Mouse (Mus musculus) heart, postnatal 0 days (tissue): ENCODE measurements around the gene Samd3. TPM values are rescaled to one million over a fixed set of nuclear protein-coding genes. Genes with fewer than 3 reads are reported as not detected.

Experiments
- ATAC-seq: fragments of 200-750 bp; cut with Nextera tagmentation; 2 replicates; pipeline ENCODE4 v1.8.0; 2017; ENCODE audit warnings: low read depth, moderate number of reproducible peaks, moderate library complexity; ENCODE audit not compliant: insufficient read depth
- DNase-seq: peaks from one replicate; pipeline ENCODE4 v3.0.0-alpha.2; 2016; ENCODE audit warnings: low spot score
- H3K27ac ChIP-seq: fragments of 300-500 bp; sonication (generic); 2 replicates; pipeline ENCODE4 v1.5.1; 2014; ENCODE audit warnings: low read depth, mild to moderate bottlenecking
- H3K27me3 ChIP-seq: fragments of 300-500 bp; sonication (generic); 2 replicates; pipeline ENCODE4 v1.6.1; 2014; ENCODE audit warnings: low read length, mixed read lengths; ENCODE audit not compliant: control insufficient read depth, insufficient read depth
- H3K36me3 ChIP-seq: fragments of 300-500 bp; sonication (generic); replicated peaks from 2 replicates; pipeline ENCODE4 v1.6.1; 2014; ENCODE audit warnings: low read length, mixed read lengths; ENCODE audit not compliant: control insufficient read depth, insufficient read depth
- H3K4me1 ChIP-seq: fragments of 300-500 bp; sonication (generic); 2 replicates; pipeline ENCODE4 v1.6.1; 2014; ENCODE audit warnings: antibody characterized with exemption; ENCODE audit not compliant: control insufficient read depth, insufficient read depth
- H3K4me2 ChIP-seq: fragments of 300-500 bp; sonication (generic); 2 replicates; pipeline ENCODE4 v1.6.1; 2014; ENCODE audit warnings: low read depth, mild to moderate bottlenecking, low read length, moderate library complexity
- H3K4me3 ChIP-seq: fragments of 300-500 bp; sonication (generic); 2 replicates; pipeline ENCODE4 v1.5.1; 2014; ENCODE audit warnings: low read depth, low read length
- H3K9ac ChIP-seq: fragments of 300-500 bp; sonication (generic); replicated peaks from 2 replicates; pipeline ENCODE4 v1.6.1; 2014; ENCODE audit warnings: low read depth, low read length, mixed read lengths
- H3K9me3 ChIP-seq: fragments of 300-500 bp; sonication (generic); replicated peaks from 2 replicates; pipeline ENCODE4 v1.6.1; 2016; ENCODE audit warnings: low read length; ENCODE audit not compliant: control insufficient read depth
- CTCF ChIP-seq: IDR thresholded peaks from 2 replicates; pipeline ENCODE4 v1.5.1; 2016; ENCODE audit warnings: antibody characterized with exemption, control low read depth, low read depth
- EP300 ChIP-seq: IDR thresholded peaks from 2 replicates; pipeline ENCODE4 v1.6.1; 2016; ENCODE audit warnings: antibody characterized with exemption, low read depth
- WGBS: fragments of 180-500 bp; shearing (Covaris S2); extraction: QIAGEN DNeasy Blood & Tissue Kit; methylation state at CpG from one replicate; pipeline ENCODE4 v1.1.7; 2014; 5-methylcytosine and 5-hydroxymethylcytosine counted together
- polyA plus RNA-seq: library from polyadenylated mRNA; unstranded; fragments of >200 nt; fragmentation: Nextera tagmentation; extraction: Ambion mirVana; gene quantifications from 2 replicates; pipeline ENCODE4 v1.2.1, GENCODE M21; 2015
- total RNA-seq: library from RNA; depleted of rRNA; stranded (reverse); fragments of >200 nt; gene quantifications from 2 replicates; pipeline ENCODE4 v1.2.3, GENCODE M21; 2014; ENCODE audit warnings: low replicate concordance

The Samd3 gene
- total and polyA plus RNA-seq, 2 experiments from 2014 or later: not detected

GRCm38 (mm10) chr10:26280009-26280408, 50.5 kb downstream of the Samd3 start:
- no peaks in the 10 kb centered on the region for H3K4me1 ChIP-seq
- ATAC-seq (no peak), DNase-seq (no peak)
- H3K4me3 ChIP-seq: no peak overlapping the region
- WGBS: 73% methylated on average over 8 of the region's 8 CpGs
- no peaks in the 10 kb centered on the region for H3K27me3 ChIP-seq
- no peak overlapping the region for H3K4me2 ChIP-seq
- H3K9ac ChIP-seq: no peak overlapping the region
- H3K27ac ChIP-seq: no peak overlapping the region
- no peak for TF ChIP-seq CTCF
- no peak for TF ChIP-seq EP300
- H3K9me3 ChIP-seq: no peaks in the 10 kb centered on the region
- H3K36me3 ChIP-seq: peaks cover 31% of the 10 kb centered on the region

GRCm38 (mm10) chr10:26287136-26287535, 57.6 kb downstream of the Samd3 start:
- TF ChIP-seq CTCF: no peak
- no peak for TF ChIP-seq EP300
- Histone ChIP-seq H3K9ac (no peak overlapping the region), H3K4me3 (no peak overlapping the region)

GRCm38 (mm10) chr10:26297200-26297599, 67.7 kb downstream of the Samd3 start:
- Histone ChIP-seq H3K9ac (no peak overlapping the region), H3K36me3 (peaks cover 18% of the 10 kb centered on the region), H3K4me2 (no peak overlapping the region), H3K9me3 (no peaks in the 10 kb centered on the region), H3K27ac (no peak overlapping the region), H3K4me3 (no peak overlapping the region), H3K4me1 (no peaks in the 10 kb centered on the region), H3K27me3 (no peaks in the 10 kb centered on the region)
- ATAC-seq (no peak), DNase-seq (no peak)
- 58% methylated on average over 3 of the region's 3 CpGs for WGBS
- no peak for TF ChIP-seq CTCF
- TF ChIP-seq EP300: no peak

More at GRCm38 (mm10) chr10:26287136-26287535, 57.6 kb downstream of the Samd3 start:
- H3K27me3 ChIP-seq: no peaks in the 10 kb centered on the region
- WGBS: 79% methylated on average over 7 of the region's 7 CpGs
- DNase-seq (no peak), ATAC-seq (no peak)
- H3K4me2 ChIP-seq: no peak overlapping the region
- no peaks in the 10 kb centered on the region for H3K4me1 ChIP-seq
- no peak overlapping the region for H3K27ac ChIP-seq
- H3K36me3 ChIP-seq: no peaks in the 10 kb centered on the region; the same call in 1 of the 2 replicates
- H3K9me3 ChIP-seq: no peaks in the 10 kb centered on the region

- H3K9ac ChIP-seq: no peak overlapping the region
- H3K4me3 ChIP-seq: no peak overlapping the region
- WGBS: 77% methylated on average over 7 of the region's 7 CpGs
- no peak for TF ChIP-seq EP300
- no peak for TF ChIP-seq CTCF
- H3K4me1 ChIP-seq: no peaks in the 10 kb centered on the region
- peaks cover 14% of the 10 kb centered on the region for H3K36me3 ChIP-seq
- H3K4me2 ChIP-seq: no peak overlapping the region
- H3K9me3 ChIP-seq: no peaks in the 10 kb centered on the region
- H3K27ac ChIP-seq: no peak overlapping the region
- DNase-seq: no peak
- ATAC-seq: no peak
- H3K27me3 ChIP-seq: no peaks in the 10 kb centered on the region
Observed at GRCm38 (mm10) chr10:26297626-26298025, 68.1 kb downstream of the Samd3 start.

- 87% methylated on average over 4 of the region's 4 CpGs for WGBS
- Histone ChIP-seq H3K27me3 (no peaks in the 10 kb centered on the region), H3K36me3 (peaks cover 7% of the 10 kb centered on the region; the same call in 1 of the 2 replicates), H3K27ac (no peak overlapping the region), H3K9me3 (no peaks in the 10 kb centered on the region), H3K4me1 (no peaks in the 10 kb centered on the region), H3K4me3 (no peak overlapping the region), H3K9ac (no peak overlapping the region), H3K4me2 (no peak overlapping the region)
- ATAC-seq: no peak
- TF ChIP-seq CTCF: no peak
- no peak for DNase-seq
Observed at GRCm38 (mm10) chr10:26302336-26302735, 72.8 kb downstream of the Samd3 start.

- no peak overlapping the region for H3K9ac ChIP-seq
- H3K27me3 ChIP-seq: no peaks in the 10 kb centered on the region
- no peak overlapping the region for H3K4me2 ChIP-seq
- no peak for DNase-seq
- no peaks in the 10 kb centered on the region for H3K4me1 ChIP-seq
- ATAC-seq: no peak
- H3K4me3 ChIP-seq: no peak overlapping the region
- WGBS: 93% methylated on average over 6 of the region's 6 CpGs
- peaks cover 14% of the 10 kb centered on the region; the same call in 1 of the 2 replicates for H3K36me3 ChIP-seq
- H3K27ac ChIP-seq: no peak overlapping the region
- TF ChIP-seq CTCF (no peak), EP300 (no peak)
- no peaks in the 10 kb centered on the region for H3K9me3 ChIP-seq
Observed at GRCm38 (mm10) chr10:26303485-26303884, 74.0 kb downstream of the Samd3 start.
